Mouse (Mus musculus) R1 (cell line): ENCODE results near the gene Acp5.
"Not testable (repeated sequence)": the region's sequence is repeated elsewhere in the genome, so short reads cannot be mapped to it uniquely, and the experiment has no call there.

Source experiments
- DNase-seq: peaks from one replicate; pipeline ENCODE4 v3.0.0-alpha.2; 2018; ENCODE audit warnings: low read depth, low spot score

The Acp5 gene

GRCm38 (mm10) chr9:22135644-22136390 is at the start of gene Acp5:
Gene Acp5, minus strand, starts transcription at chr9:22135711.
- no peak for DNase-seq

GRCm38 (mm10) chr9:22172318-22172717 is 36.8 kb upstream of the Acp5 start:
- no peak for DNase-seq

- DNase-seq, result no peak
These were observed 33.8 kb upstream of the Acp5 start for GRCm38 (mm10) chr9:22169327-22169726.

GRCm38 (mm10) chr9:22167751-22168150 is 32.2 kb upstream of the Acp5 start:
- no peak for DNase-seq

GRCm38 (mm10) chr9:22166686-22167085 is 31.2 kb upstream of the Acp5 start:
- peak; percentile 63 for DNase-seq

- peak; percentile 56 for DNase-seq
These were observed 30.5 kb upstream of the Acp5 start for GRCm38 (mm10) chr9:22165964-22166363.

GRCm38 (mm10) chr9:22164711-22165668 is 29.5 kb upstream of the Acp5 start:
- DNase-seq, result peak; percentile 68

- no peak for DNase-seq
These were observed 27.4 kb upstream of the Acp5 start for GRCm38 (mm10) chr9:22162912-22163311.

- peak; percentile 36 for DNase-seq
These were observed 26.8 kb upstream of the Acp5 start for GRCm38 (mm10) chr9:22162305-22162704.

- peak; percentile 82 for DNase-seq
These were observed 25.8 kb upstream of the Acp5 start for GRCm38 (mm10) chr9:22161299-22161698.

- DNase-seq, result no peak
These were observed 22.2 kb upstream of the Acp5 start for GRCm38 (mm10) chr9:22157516-22158265.

- peak; percentile 99 for DNase-seq
These were observed 21.2 kb upstream of the Acp5 start, which contains the start of gene Pigyl for GRCm38 (mm10) chr9:22156497-22157245. Gene Pigyl, plus strand, starts transcription at chr9:22156846.

- peak; percentile 86 for DNase-seq
These were observed 20.1 kb upstream of the Acp5 start for GRCm38 (mm10) chr9:22155614-22156013.

GRCm38 (mm10) chr9:22153810-22154209 is 18.3 kb upstream of the Acp5 start:
- peak; percentile 59 for DNase-seq

GRCm38 (mm10) chr9:22150946-22151345 is 15.4 kb upstream of the Acp5 start:
- DNase-seq, result no peak

- DNase-seq, result not testable (repeated sequence)
These were observed 14.8 kb upstream of the Acp5 start for GRCm38 (mm10) chr9:22150249-22150693.

GRCm38 (mm10) chr9:22149426-22150248 is 14.1 kb upstream of the Acp5 start:
- DNase-seq, result peak; percentile 87

GRCm38 (mm10) chr9:22144304-22144965 is 8.9 kb upstream of the Acp5 start:
- no peak for DNase-seq
